Mouse (Mus musculus) MEL (cell line): ENCODE results near the gene Wfdc3. TPM values are rescaled to one million over a fixed set of nuclear protein-coding genes. Genes with fewer than 3 reads are reported as not detected.

Experiments used
- DNase-seq: peaks from one replicate; pipeline ENCODE4 v3.0.0; 2011; ENCODE audit warnings: low read depth, low spot score
- H3K27ac ChIP-seq: 2 replicates; pipeline ENCODE4 v1.5.1; 2012; ENCODE audit warnings: low read depth, mild to moderate bottlenecking, control low read depth, low read length, moderate library complexity; ENCODE audit not compliant: control insufficient read depth
- H3K27me3 ChIP-seq, 2 experiments: fragments of 150-350 bp in 1 of 2; sonication (generic) in 1 of 2; 2 replicates each; pipeline ENCODE4 v1.6.1; 2012; ENCODE audit warnings: low read length in 2 of 2, mild to moderate bottlenecking in 2 of 2, improper control_type of control experiment in 1 of 2, moderate library complexity in 1 of 2; ENCODE audit not compliant: insufficient read depth in 2 of 2, control insufficient read depth in 1 of 2
- H3K36me3 ChIP-seq, 2 experiments: 2 replicates each; pipeline ENCODE4 v1.6.1; 2012 to 2014; ENCODE audit warnings: low read length in 2 of 2, improper control_type of control experiment in 1 of 2, inconsistent platforms in 1 of 2, mild to moderate bottlenecking in 1 of 2; ENCODE audit not compliant: insufficient read depth in 2 of 2, control insufficient read depth in 1 of 2
- H3K4me1 ChIP-seq, 2 experiments: fragments of 150-350 bp in 1 of 2; sonication (generic) in 1 of 2; 2 replicates each; pipeline ENCODE4 v1.6.1; 2012; ENCODE audit warnings: low read length in 2 of 2, improper control_type of control experiment in 1 of 2, mild to moderate bottlenecking in 1 of 2; ENCODE audit not compliant: insufficient read depth in 2 of 2, control insufficient read depth in 1 of 2
- H3K4me3 ChIP-seq, 2 experiments: fragments of 150-350 bp in 1 of 2; sonication (generic) in 1 of 2; 2 replicates each; pipeline ENCODE4 v1.5.1; 2012; ENCODE audit warnings: low read depth in 2 of 2, low read length in 2 of 2, mild to moderate bottlenecking in 2 of 2, moderate library complexity in 2 of 2, control low read depth in 1 of 2, improper control_type of control experiment in 1 of 2; ENCODE audit not compliant: control insufficient read depth in 1 of 2, insufficient read depth in 1 of 2
- H3K79me2 ChIP-seq: 2 replicates; pipeline ENCODE4 v1.6.1; 2012; ENCODE audit warnings: mild to moderate bottlenecking, low read length, moderate library complexity; ENCODE audit not compliant: control insufficient read depth, poor library complexity, insufficient read depth
- H3K9ac ChIP-seq: 2 replicates; pipeline ENCODE4 v1.6.1; 2012; ENCODE audit warnings: low read depth, mild to moderate bottlenecking, control low read depth, low read length, moderate library complexity; ENCODE audit not compliant: control insufficient read depth, poor library complexity, severe bottlenecking
- H3K9me3 ChIP-seq: fragments of 150-350 bp; sonication (generic); replicated peaks from 2 replicates; pipeline ENCODE4 v1.6.1; 2012; ENCODE audit warnings: mild to moderate bottlenecking, low read length, improper control_type of control experiment, moderate library complexity; ENCODE audit not compliant: insufficient read depth
- BHLHE40 ChIP-seq: IDR thresholded peaks from 2 replicates; pipeline ENCODE4 v1.6.1; 2012; ENCODE audit warnings: low read depth, mild to moderate bottlenecking, inconsistent platforms, low read length, improper control_type of control experiment, borderline replicate concordance
- CHD1 ChIP-seq: IDR thresholded peaks from 2 replicates; pipeline ENCODE4 v1.6.1; 2012; ENCODE audit warnings: low read depth, mild to moderate bottlenecking, inconsistent platforms, low read length, improper control_type of control experiment
- CHD2 ChIP-seq: IDR thresholded peaks from 2 replicates; pipeline ENCODE4 v1.6.1; 2011; ENCODE audit warnings: low read length, improper control_type of control experiment
- CTCF ChIP-seq, 3 experiments: IDR thresholded peaks in 2 of 3; conservative IDR thresholded peaks in 1 of 3; 2 replicates each; pipeline ENCODE4 v1.5.1; 2011 to 2012; ENCODE audit warnings: low read length in 3 of 3, low read depth in 2 of 3, mild to moderate bottlenecking in 2 of 3, improper control_type of control experiment in 1 of 3, inconsistent platforms in 1 of 3, mixed read lengths in 1 of 3, moderate library complexity in 1 of 3; ENCODE audit not compliant: control insufficient read depth in 1 of 3, insufficient read depth in 1 of 3, poor library complexity in 1 of 3, severe bottlenecking in 1 of 3
- E2F4 ChIP-seq: IDR thresholded peaks from 2 replicates; pipeline ENCODE4 v1.6.1; 2011; ENCODE audit warnings: low read depth, low read length, improper control_type of control experiment, borderline replicate concordance
- ELF1 ChIP-seq: IDR thresholded peaks from 2 replicates; pipeline ENCODE4 v1.6.1; 2014; ENCODE audit warnings: low read depth, mild to moderate bottlenecking, inconsistent platforms, low read length, improper control_type of control experiment, moderate library complexity
- EP300 ChIP-seq, 2 experiments: IDR thresholded peaks; 2 replicates each; pipeline ENCODE4 v1.6.1; 2011; ENCODE audit warnings: improper control_type of control experiment in 2 of 2, low read length in 2 of 2, low read depth in 1 of 2, mild to moderate bottlenecking in 1 of 2
- ETS1 ChIP-seq: IDR thresholded peaks from 2 replicates; pipeline ENCODE4 v1.6.1; 2012; ENCODE audit warnings: low read depth, mild to moderate bottlenecking, inconsistent platforms, low read length, improper control_type of control experiment, moderate library complexity
- GABPA ChIP-seq: IDR thresholded peaks from 2 replicates; pipeline ENCODE4 v1.6.1; 2012; ENCODE audit warnings: low read depth, mild to moderate bottlenecking, inconsistent platforms, low read length, improper control_type of control experiment, moderate library complexity
- GATA1 ChIP-seq: IDR thresholded peaks from 2 replicates; pipeline ENCODE4 v1.6.1; 2011; ENCODE audit warnings: low read depth, low read length, improper control_type of control experiment
- HCFC1 ChIP-seq: IDR thresholded peaks from 2 replicates; pipeline ENCODE4 v1.6.1; 2012; ENCODE audit warnings: low read depth, mild to moderate bottlenecking, inconsistent platforms, low read length, improper control_type of control experiment, moderate library complexity
- MAFK ChIP-seq: IDR thresholded peaks from 2 replicates; pipeline ENCODE4 v1.6.1; 2011; ENCODE audit warnings: low read depth, mild to moderate bottlenecking, low read length, improper control_type of control experiment, borderline replicate concordance
- MAX ChIP-seq: IDR thresholded peaks from 2 replicates; pipeline ENCODE4 v1.6.1; 2011; ENCODE audit warnings: low read length, improper control_type of control experiment
- MAZ ChIP-seq: IDR thresholded peaks from 2 replicates; pipeline ENCODE4 v1.6.1; 2012; ENCODE audit warnings: low read depth, mild to moderate bottlenecking, inconsistent platforms, low read length, improper control_type of control experiment
- MXI1 ChIP-seq: IDR thresholded peaks from 2 replicates; pipeline ENCODE4 v1.6.1; 2011; ENCODE audit warnings: mild to moderate bottlenecking, low read depth, low read length, improper control_type of control experiment
- MYB ChIP-seq: IDR thresholded peaks from 2 replicates; pipeline ENCODE4 v1.6.1; 2011; ENCODE audit warnings: mild to moderate bottlenecking, low read depth, low read length, improper control_type of control experiment
- MYC ChIP-seq: IDR thresholded peaks from 2 replicates; pipeline ENCODE4 v1.6.1; 2011; ENCODE audit warnings: low read depth, mild to moderate bottlenecking, low read length, improper control_type of control experiment, moderate library complexity
- NELFE ChIP-seq: IDR thresholded peaks from 2 replicates; pipeline ENCODE4 v1.6.1; 2011; ENCODE audit warnings: low read depth, low read length, improper control_type of control experiment
- POLR2A ChIP-seq, 2 experiments: IDR thresholded peaks; 2 replicates each; pipeline ENCODE4 v1.6.1; 2011 to 2012; ENCODE audit warnings: low read length in 2 of 2, mild to moderate bottlenecking in 2 of 2, control low read depth in 1 of 2, improper control_type of control experiment in 1 of 2, low read depth in 1 of 2, moderate library complexity in 1 of 2; ENCODE audit not compliant: control insufficient read depth in 1 of 2, insufficient read depth in 1 of 2, poor library complexity in 1 of 2
- POLR2AphosphoS2 ChIP-seq: IDR thresholded peaks from 2 replicates; pipeline ENCODE4 v1.6.1; 2011; ENCODE audit warnings: low read length, improper control_type of control experiment
- RAD21 ChIP-seq: IDR thresholded peaks from 2 replicates; pipeline ENCODE4 v1.6.1; 2011; ENCODE audit warnings: mild to moderate bottlenecking, low read depth, low read length, improper control_type of control experiment
- RCOR1 ChIP-seq: IDR thresholded peaks from 2 replicates; pipeline ENCODE4 v1.6.1; 2012; ENCODE audit warnings: low read depth, mild to moderate bottlenecking, inconsistent platforms, low read length, improper control_type of control experiment
- SIN3A ChIP-seq: IDR thresholded peaks from 2 replicates; pipeline ENCODE4 v1.6.1; 2012; ENCODE audit warnings: low read length, improper control_type of control experiment, inconsistent platforms
- SMC3 ChIP-seq: IDR thresholded peaks from 2 replicates; pipeline ENCODE4 v1.6.1; 2011; ENCODE audit warnings: low read depth, low read length, improper control_type of control experiment
- TAL1 ChIP-seq: IDR thresholded peaks from 2 replicates; pipeline ENCODE4 v1.6.1; 2012; ENCODE audit warnings: mild to moderate bottlenecking, inconsistent platforms, low read length, moderate library complexity, mixed read lengths
- TBP ChIP-seq: IDR thresholded peaks from 2 replicates; pipeline ENCODE4 v1.8.0; 2011; ENCODE audit warnings: low read depth, low read length, improper control_type of control experiment
- TCF12 ChIP-seq: IDR thresholded peaks from 2 replicates; pipeline ENCODE4 v1.6.1; 2014; ENCODE audit warnings: low read depth, mild to moderate bottlenecking, inconsistent platforms, low read length, improper control_type of control experiment, moderate library complexity
- UBTF ChIP-seq: IDR thresholded peaks from 2 replicates; pipeline ENCODE4 v1.6.1; 2012; ENCODE audit warnings: low read depth, mild to moderate bottlenecking, inconsistent platforms, low read length, improper control_type of control experiment, moderate library complexity, borderline replicate concordance; ENCODE audit not compliant: insufficient read depth
- USF1 ChIP-seq: IDR thresholded peaks from 2 replicates; pipeline ENCODE4 v1.6.1; 2014; ENCODE audit warnings: low read depth, mild to moderate bottlenecking, inconsistent platforms, low read length, improper control_type of control experiment, moderate library complexity
- USF2 ChIP-seq, 2 experiments: IDR thresholded peaks; 2 replicates each; pipeline ENCODE4 v1.6.1; 2011 to 2012; ENCODE audit warnings: improper control_type of control experiment in 2 of 2, low read length in 2 of 2, borderline replicate concordance in 1 of 2, inconsistent platforms in 1 of 2, low read depth in 1 of 2, mild to moderate bottlenecking in 1 of 2; ENCODE audit not compliant: insufficient read depth in 1 of 2
- ZC3H11A ChIP-seq: IDR thresholded peaks from 2 replicates; pipeline ENCODE4 v1.6.1; 2012; ENCODE audit warnings: low read depth, mild to moderate bottlenecking, inconsistent platforms, low read length, improper control_type of control experiment
- ZKSCAN1 ChIP-seq: IDR thresholded peaks from 2 replicates; pipeline ENCODE4 v1.6.1; 2012; ENCODE audit warnings: low read depth, mild to moderate bottlenecking, inconsistent platforms, low read length, improper control_type of control experiment, moderate library complexity
- ZMIZ1 ChIP-seq: IDR thresholded peaks from 2 replicates; pipeline ENCODE4 v1.6.1; 2012; ENCODE audit warnings: low read depth, mild to moderate bottlenecking, inconsistent platforms, low read length, improper control_type of control experiment, moderate library complexity
- polyA plus RNA-seq, 2 experiments: library from polyadenylated mRNA; stranded (reverse) in 1 of 2; unstranded in 1 of 2; fragments of >175 nt in 1 of 2; fragments of >200 nt in 1 of 2; gene quantifications; 2 replicates each; pipeline versions ENCODE4 v1.2.1 to v1.2.4; 2012; ENCODE audit warnings: low replicate concordance in 2 of 2, low read depth in 1 of 2; ENCODE audit not compliant: insufficient read length in 2 of 2, insufficient read depth in 1 of 2, missing spikeins in 1 of 2
- total RNA-seq: library from RNA; depleted of rRNA; stranded (reverse); fragments of 300-350 nt; gene quantifications from 2 replicates; pipeline ENCODE4 v1.2.3, GENCODE M21; 2012

The Wfdc3 gene
- total and polyA plus RNA-seq, 3 experiments, result 0.31 to 0.40 TPM; not detected in 1

DNA sequence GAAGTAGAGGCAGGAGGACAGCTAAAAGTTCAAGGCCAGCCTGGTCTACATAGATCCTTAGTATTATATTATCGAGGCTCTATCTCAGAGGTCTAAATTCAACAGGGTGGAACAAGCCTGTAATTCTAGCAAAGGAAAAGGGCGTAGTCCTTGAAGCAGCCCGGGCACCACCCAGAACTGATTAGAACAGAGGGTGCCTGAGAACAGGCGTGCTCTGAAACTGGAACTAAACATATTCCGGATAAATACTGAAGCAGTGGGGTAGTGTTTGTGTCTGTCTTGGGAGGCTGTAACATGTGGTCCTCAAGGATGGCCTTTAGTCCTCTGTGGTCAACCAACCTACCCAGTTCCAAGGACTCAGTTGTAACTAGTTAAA, 28.2 kb upstream of the Wfdc3 start (continued):
- TF ChIP-seq SIN3A (peak; percentile 88), GABPA (no peak), CHD2 (no peak), HCFC1 (peak; percentile 50; the same call in 1 of the 2 replicates), NELFE (peak; percentile 44; the same call in 1 of the 2 replicates), TBP (peak; percentile 45; the same call in 1 of the 2 replicates), POLR2A (IDR thresholded peaks at IDR 0.05; ENCODE audit: control insufficient read depth in 1 of 2, insufficient read depth in 1 of 2, low read depth in 1 of 2, low read length in 2 of 2, poor library complexity in 1 of 2) (peak in 1 of 2 experiments; percentile 31; a peak in 1 of 4 replicates), RAD21 (no peak)

DNA sequence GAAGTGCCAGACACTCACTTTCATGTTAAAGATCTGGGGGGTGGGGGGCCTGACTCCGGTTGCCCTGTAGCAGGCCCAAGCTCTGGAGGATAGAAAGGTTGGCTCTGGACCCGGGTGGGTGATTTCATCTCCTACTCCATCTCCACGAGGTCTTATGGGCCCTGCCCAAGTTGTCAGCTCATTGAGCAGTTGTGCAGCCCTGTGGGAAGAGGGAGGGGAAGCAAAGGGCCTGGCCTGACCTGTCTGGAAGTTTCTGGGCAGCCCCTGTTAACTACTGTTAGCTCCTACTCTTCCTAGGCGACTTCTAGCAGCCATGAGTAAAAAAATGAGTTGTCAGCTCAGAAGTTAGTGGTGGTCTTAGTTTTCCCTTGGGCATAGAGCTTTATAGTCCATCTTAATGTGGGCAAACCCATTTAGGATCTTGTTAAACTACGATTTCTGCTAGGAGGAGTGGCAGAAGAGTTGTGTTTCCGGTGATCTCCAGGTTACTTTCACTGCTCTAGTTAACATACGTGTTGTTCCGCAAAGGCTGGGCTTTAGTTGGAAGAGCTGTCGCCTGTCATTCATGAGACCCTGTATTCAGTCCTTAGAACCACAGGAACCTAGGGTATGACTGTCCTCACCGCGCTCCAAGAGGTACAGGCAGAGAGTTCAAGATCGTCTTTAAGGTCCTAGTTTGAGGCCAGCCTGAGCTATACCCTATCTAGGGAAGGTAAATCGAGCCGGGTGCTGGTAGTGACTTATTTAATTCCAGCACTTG, 27.7 kb upstream of the Wfdc3 start:
- H3K4me1 ChIP-seq, result peaks cover 3 to 29% of the 10 kb centered on the region in 2 experiments; a peak in 3 of 4 replicates
- DNase-seq, result peak; percentile 77
- H3K79me2 ChIP-seq, result peaks cover 24% of the 10 kb centered on the region
- no peaks in the 10 kb centered on the region for H3K27me3 ChIP-seq
- H3K27ac ChIP-seq, result peak overlapping the region; percentile 97
- no peaks in the 10 kb centered on the region for H3K9me3 ChIP-seq
- peak overlapping the region; percentile 31 to 34 for H3K4me3 ChIP-seq
- H3K9ac ChIP-seq, result peak overlapping the region; percentile 59
- peaks cover 2 to 27% of the 10 kb centered on the region in 2 experiments for H3K36me3 ChIP-seq
- TF ChIP-seq POLR2A (IDR thresholded peaks at IDR 0.05; ENCODE audit: control insufficient read depth in 1 of 2, insufficient read depth in 1 of 2, low read depth in 1 of 2, low read length in 2 of 2, poor library complexity in 1 of 2), result peak in 1 of 2 experiments; percentile 64; a peak in 2 of 4 replicates
- TF ChIP-seq NELFE, result no peak
- TF ChIP-seq GABPA, result no peak
- 0 out of 2 replicates have a peak, but pooled peaks have one; percentile 5 for TF ChIP-seq SMC3
- 0 out of 2 replicates have a peak, but pooled peaks have one; percentile 11 for TF ChIP-seq ETS1
- no peak for TF ChIP-seq USF1
- no peak for TF ChIP-seq MYC
- no peak for TF ChIP-seq EP300 (IDR thresholded peaks at IDR 0.05; ENCODE audit: low read depth in 1 of 2, low read length in 2 of 2)
- no peak for TF ChIP-seq CHD1
- peak; percentile 19; the same call in 1 of the 2 replicates for TF ChIP-seq MXI1
- TF ChIP-seq MAX, result no peak
- TF ChIP-seq SIN3A, result no peak
- TF ChIP-seq CTCF (IDR thresholded peaks at IDR 0.05 in 2 of 3, conservative IDR thresholded peaks at IDR 0.05 in 1 of 3; ENCODE audit: control insufficient read depth in 1 of 3, insufficient read depth in 1 of 3, low read depth in 2 of 3, low read length in 3 of 3, poor library complexity in 1 of 3, severe bottlenecking in 1 of 3), result no peak
- no peak for TF ChIP-seq GATA1
- no peak for TF ChIP-seq USF2 (IDR thresholded peaks at IDR 0.05; ENCODE audit: borderline replicate concordance in 1 of 2, insufficient read depth in 1 of 2, low read depth in 1 of 2, low read length in 2 of 2)
- no peak for TF ChIP-seq TAL1
- no peak for TF ChIP-seq ELF1
- peak; percentile 24; the same call in 1 of the 2 replicates for TF ChIP-seq MYB
- no peak for TF ChIP-seq MAFK
- no peak for TF ChIP-seq TCF12
- no peak; the same call in 1 of the 2 replicates for TF ChIP-seq ZMIZ1
- no peak for TF ChIP-seq ZC3H11A
- TF ChIP-seq HCFC1, result no peak
- no peak for TF ChIP-seq TBP
- no peak; the same call in none of the 2 replicates for TF ChIP-seq POLR2AphosphoS2
- no peak for TF ChIP-seq ZKSCAN1
- TF ChIP-seq RAD21, result no peak
- no peak for TF ChIP-seq BHLHE40
- no peak for TF ChIP-seq MAZ
- no peak for TF ChIP-seq E2F4
- 0 out of 2 replicates have a peak, but pooled peaks have one; percentile 9 for TF ChIP-seq RCOR1
- no peak for TF ChIP-seq UBTF
